Mouse (Mus musculus) macrophage (primary cell): Measurements from ENCODE around the gene Acp7. TPM values are rescaled to one million over a fixed set of nuclear protein-coding genes. Genes with fewer than 3 reads are reported as not detected.
"Not testable (repeated sequence)": the region's sequence is repeated elsewhere in the genome, so short reads cannot be mapped to it uniquely, and the experiment has no call there.

Experiments used
- H3K27ac ChIP-seq: fragments of 350-480 bp; formaldehyde crosslinking; 2 replicates; pipeline ENCODE4 v1.9.0; 2021
- H3K36me3 ChIP-seq: fragments of 350-480 bp; formaldehyde crosslinking; 2 replicates; pipeline ENCODE4 v1.9.0; 2021; ENCODE audit errors: inconsistent target
- H3K4me3 ChIP-seq: fragments of 350-480 bp; formaldehyde crosslinking; 2 replicates; pipeline ENCODE4 v1.9.0; 2021; ENCODE audit errors: inconsistent target
- H3K79me2 ChIP-seq: fragments of 350-480 bp; formaldehyde crosslinking; 2 replicates; pipeline ENCODE4 v1.9.0; 2021; ENCODE audit errors: inconsistent target
- WGBS: methylation state at CpG from one replicate; pipeline ENCODE4 v1.1.7; 2026; ENCODE audit warnings: inconsistent platforms; ENCODE audit not compliant: missing documents; 5-methylcytosine and 5-hydroxymethylcytosine counted together
- polyA plus RNA-seq: library from polyadenylated mRNA; stranded (reverse); fragments of 250-400 nt; gene quantifications from 3 replicates; pipeline ENCODE4 v1.2.4, GENCODE M21; 2018; ENCODE audit warnings: inconsistent platforms
- total RNA-seq, 78 experiments: library from RNA; depleted of rRNA; stranded (reverse); fragments of 250-400 nt; gene quantifications; 1 replicate in 9 of 78; 2 replicates in 24 of 78; 3 replicates in 43 of 78; 4 replicates in 2 of 78; pipeline ENCODE4 v1.2.4; 2018; ENCODE audit warnings: inconsistent platforms in 56 of 78

Gene Acp7
- not detected for total RNA-seq (2018; cell fraction: chromatin; rRNA removed)
- not detected for total RNA-seq (2018; cell fraction: cytosol; rRNA removed)
- total RNA-seq (2018; cell fraction: nucleus; rRNA removed), result not detected
- not detected in 3 replicates for polyA plus RNA-seq

GRCm38 (mm10) chr7:28631073-28631472 is at the start of gene Acp7:
Gene Acp7 (minus strand): TSS chr7:28631332.
- Histone ChIP-seq H3K4me3 (no peak within 1 kb of the TSS), H3K79me2 (no peaks in the 10 kb centered on the region), H3K36me3 (no peaks in the 10 kb centered on the region), H3K27ac (no peak within 1 kb of the TSS)
- 16% methylated on average over 7 of the region's 10 CpGs for WGBS

- no peaks in the 10 kb centered on the region for H3K36me3 ChIP-seq
- no peak overlapping the region for H3K27ac ChIP-seq
- 98% methylated on average over 8 of the region's 8 CpGs for WGBS
- H3K79me2 ChIP-seq, result no peaks in the 10 kb centered on the region
- no peak overlapping the region for H3K4me3 ChIP-seq
These were observed 46.5 kb upstream of the Acp7 start for GRCm38 (mm10) chr7:28677624-28678023.

GRCm38 (mm10) chr7:28676811-28677541 is 45.8 kb upstream of the Acp7 start:
- H3K27ac ChIP-seq, result no peak overlapping the region
- WGBS, result 86% methylated on average over 13 of the region's 13 CpGs
- H3K4me3 ChIP-seq, result no peak overlapping the region
- H3K79me2 ChIP-seq, result no peaks in the 10 kb centered on the region
- no peaks in the 10 kb centered on the region for H3K36me3 ChIP-seq

GRCm38 (mm10) chr7:28675746-28676145 is 44.6 kb upstream of the Acp7 start:
- Histone ChIP-seq H3K4me3 (no peak overlapping the region), H3K27ac (no peak overlapping the region), H3K36me3 (no peaks in the 10 kb centered on the region), H3K79me2 (no peaks in the 10 kb centered on the region)
- 76% methylated on average over 11 of the region's 11 CpGs for WGBS

GRCm38 (mm10) chr7:28674994-28675393 is 43.9 kb upstream of the Acp7 start:
- H3K36me3 ChIP-seq, result no peaks in the 10 kb centered on the region
- 65% methylated on average over 9 of the region's 9 CpGs for WGBS
- H3K79me2 ChIP-seq, result no peaks in the 10 kb centered on the region
- no peak overlapping the region for H3K27ac ChIP-seq
- peak overlapping the region; percentile 4; the same call in 1 of the 2 replicates for H3K4me3 ChIP-seq

- H3K79me2 ChIP-seq, H3K36me3 ChIP-seq, H3K4me3 ChIP-seq, H3K27ac ChIP-seq: not testable (repeated sequence)
- 89% methylated on average over 5 of the region's 5 CpGs for WGBS
These were observed 41.7 kb upstream of the Acp7 start for GRCm38 (mm10) chr7:28672786-28673185.

GRCm38 (mm10) chr7:28672276-28672675 is 41.1 kb upstream of the Acp7 start:
- WGBS, result 94% methylated on average over 5 of the region's 5 CpGs
- H3K4me3 ChIP-seq, result no peak overlapping the region
- H3K27ac ChIP-seq, result no peak overlapping the region
- H3K36me3 ChIP-seq, result no peaks in the 10 kb centered on the region
- H3K79me2 ChIP-seq, result no peaks in the 10 kb centered on the region

GRCm38 (mm10) chr7:28671172-28671571 is 40.0 kb upstream of the Acp7 start:
- Histone ChIP-seq H3K36me3 (no peaks in the 10 kb centered on the region), H3K27ac (no peak overlapping the region), H3K4me3 (no peak overlapping the region), H3K79me2 (no peaks in the 10 kb centered on the region)
- WGBS, result 2% methylated on average over 4 of the region's 4 CpGs

- Histone ChIP-seq H3K4me3 (no peak overlapping the region), H3K79me2 (no peaks in the 10 kb centered on the region), H3K36me3 (no peaks in the 10 kb centered on the region), H3K27ac (no peak overlapping the region)
- WGBS, result 6% methylated on average over 14 of the region's 15 CpGs
These were observed 34.8 kb upstream of the Acp7 start for GRCm38 (mm10) chr7:28665620-28666579.

GRCm38 (mm10) chr7:28656430-28656829 is 25.3 kb upstream of the Acp7 start:
- Histone ChIP-seq H3K4me3 (no peak overlapping the region), H3K36me3 (no peaks in the 10 kb centered on the region), H3K79me2 (no peaks in the 10 kb centered on the region), H3K27ac (no peak overlapping the region)
- WGBS, result 82% methylated on average over 4 of the region's 4 CpGs

- 93% methylated on average over 2 of the region's 2 CpGs for WGBS
- Histone ChIP-seq H3K27ac (no peak overlapping the region), H3K79me2 (no peaks in the 10 kb centered on the region), H3K4me3 (no peak overlapping the region), H3K36me3 (no peaks in the 10 kb centered on the region)
These were observed 20.0 kb upstream of the Acp7 start for GRCm38 (mm10) chr7:28651157-28651556.

- Histone ChIP-seq H3K4me3 (no peak overlapping the region), H3K36me3 (no peaks in the 10 kb centered on the region), H3K27ac (no peak overlapping the region), H3K79me2 (no peaks in the 10 kb centered on the region)
- WGBS, result 61% methylated on average over 7 of the region's 7 CpGs
These were observed 15.9 kb upstream of the Acp7 start for GRCm38 (mm10) chr7:28647016-28647415.

GRCm38 (mm10) chr7:28645947-28646475 is 14.9 kb upstream of the Acp7 start:
- no peak overlapping the region for H3K27ac ChIP-seq
- no peaks in the 10 kb centered on the region for H3K79me2 ChIP-seq
- H3K4me3 ChIP-seq, result no peak overlapping the region
- WGBS, result 78% methylated on average over 2 of the region's 2 CpGs
- H3K36me3 ChIP-seq, result no peaks in the 10 kb centered on the region

GRCm38 (mm10) chr7:28645366-28645765 is 14.2 kb upstream of the Acp7 start:
- Histone ChIP-seq H3K79me2 (no peaks in the 10 kb centered on the region), H3K27ac (no peak overlapping the region), H3K4me3 (no peak overlapping the region), H3K36me3 (no peaks in the 10 kb centered on the region)
- WGBS, result 82% methylated on average over 6 of the region's 6 CpGs

- Histone ChIP-seq H3K36me3 (no peaks in the 10 kb centered on the region), H3K79me2 (no peaks in the 10 kb centered on the region), H3K4me3 (no peak overlapping the region), H3K27ac (no peak overlapping the region)
- WGBS, result 83% methylated on average over 8 of the region's 8 CpGs
These were observed 10.4 kb upstream of the Acp7 start for GRCm38 (mm10) chr7:28641546-28641945.
